Mouse (Mus musculus) macrophage (primary cell): ENCODE results near the gene Adipoq. TPM values are rescaled to one million over a fixed set of nuclear protein-coding genes. Genes with fewer than 3 reads are reported as not detected.
A peak's percentile ranks its signal among the peaks of the same experiment; 100 is the strongest.

Experiments
- H3K27ac ChIP-seq: fragments of 350-480 bp; formaldehyde crosslinking; 2 replicates; pipeline ENCODE4 v1.9.0; 2021
- H3K36me3 ChIP-seq: fragments of 350-480 bp; formaldehyde crosslinking; 2 replicates; pipeline ENCODE4 v1.9.0; 2021; ENCODE audit errors: inconsistent target
- H3K4me3 ChIP-seq: fragments of 350-480 bp; formaldehyde crosslinking; 2 replicates; pipeline ENCODE4 v1.9.0; 2021; ENCODE audit errors: inconsistent target
- H3K79me2 ChIP-seq: fragments of 350-480 bp; formaldehyde crosslinking; 2 replicates; pipeline ENCODE4 v1.9.0; 2021; ENCODE audit errors: inconsistent target
- WGBS: methylation state at CpG from one replicate; pipeline ENCODE4 v1.1.7; 2026; ENCODE audit warnings: inconsistent platforms; ENCODE audit not compliant: missing documents; 5-methylcytosine and 5-hydroxymethylcytosine counted together
- polyA plus RNA-seq: library from polyadenylated mRNA; stranded (reverse); fragments of 250-400 nt; gene quantifications from 3 replicates; pipeline ENCODE4 v1.2.4, GENCODE M21; 2018; ENCODE audit warnings: inconsistent platforms

Gene Adipoq
- polyA plus RNA-seq, 1 experiment from 2014 or later, result not detected

GRCm38 (mm10) chr16:23108943-23109342 is 37.4 kb upstream of the Adipoq start:
- H3K27ac ChIP-seq, result peak overlapping the region; percentile 97
- H3K4me3 ChIP-seq, result peak overlapping the region; percentile 99
- peaks cover 45% of the 10 kb centered on the region for H3K79me2 ChIP-seq
- 8% methylated on average over 5 of the region's 5 CpGs for WGBS
- peaks cover 42% of the 10 kb centered on the region for H3K36me3 ChIP-seq

- Histone ChIP-seq H3K27ac (no peak overlapping the region), H3K4me3 (peak overlapping the region; percentile 99), H3K79me2 (peaks cover 45% of the 10 kb centered on the region), H3K36me3 (peaks cover 47% of the 10 kb centered on the region)
- 38% methylated on average over 5 of the region's 5 CpGs for WGBS
These were observed 36.7 kb upstream of the Adipoq start for GRCm38 (mm10) chr16:23109350-23110280.

GRCm38 (mm10) chr16:23112348-23112747 is 34.0 kb upstream of the Adipoq start:
- Histone ChIP-seq H3K79me2 (peaks cover 45% of the 10 kb centered on the region), H3K36me3 (peaks cover 47% of the 10 kb centered on the region), H3K27ac (no peak overlapping the region), H3K4me3 (no peak overlapping the region)
- 89% methylated on average over 12 of the region's 12 CpGs for WGBS

GRCm38 (mm10) chr16:23112861-23113435 is 33.4 kb upstream of the Adipoq start:
- peaks cover 47% of the 10 kb centered on the region for H3K36me3 ChIP-seq
- H3K4me3 ChIP-seq, result no peak overlapping the region
- H3K79me2 ChIP-seq, result peaks cover 40% of the 10 kb centered on the region
- H3K27ac ChIP-seq, result no peak overlapping the region
- 78% methylated on average over 8 of the region's 9 CpGs for whole genome bisulfite sequencing

GRCm38 (mm10) chr16:23113903-23114302 is 32.4 kb upstream of the Adipoq start:
- Histone ChIP-seq H3K79me2 (peaks cover 31% of the 10 kb centered on the region), H3K27ac (no peak overlapping the region), H3K36me3 (peaks cover 45% of the 10 kb centered on the region), H3K4me3 (no peak overlapping the region)

GRCm38 (mm10) chr16:23114339-23115171 is 31.8 kb upstream of the Adipoq start:
- H3K4me3 ChIP-seq, result no peak overlapping the region
- peaks cover 39% of the 10 kb centered on the region for H3K36me3 ChIP-seq
- 72% methylated on average over 5 of the region's 5 CpGs for WGBS
- H3K27ac ChIP-seq, result no peak overlapping the region
- peaks cover 24% of the 10 kb centered on the region for H3K79me2 ChIP-seq

GRCm38 (mm10) chr16:23115486-23115885 is 30.9 kb upstream of the Adipoq start:
- peaks cover 15% of the 10 kb centered on the region for H3K79me2 ChIP-seq
- H3K27ac ChIP-seq, result no peak overlapping the region
- 87% methylated on average over 3 of the region's 3 CpGs for WGBS
- no peak overlapping the region for H3K4me3 ChIP-seq
- H3K36me3 ChIP-seq, result peaks cover 29% of the 10 kb centered on the region

GRCm38 (mm10) chr16:23117173-23117572 is 29.2 kb upstream of the Adipoq start:
- Histone ChIP-seq H3K36me3 (peaks cover 16% of the 10 kb centered on the region), H3K27ac (no peak overlapping the region), H3K4me3 (no peak overlapping the region), H3K79me2 (no peaks in the 10 kb centered on the region)
- 93% methylated on average over 4 of the region's 4 CpGs for WGBS

- no peak overlapping the region for H3K27ac ChIP-seq
- no peaks in the 10 kb centered on the region for H3K36me3 ChIP-seq
- 100% methylated on average over 3 of the region's 3 CpGs for WGBS
- H3K79me2 ChIP-seq, result peaks cover 11% of the 10 kb centered on the region
- no peak overlapping the region for H3K4me3 ChIP-seq
These were observed 23.9 kb upstream of the Adipoq start for GRCm38 (mm10) chr16:23122446-23122845.

- Histone ChIP-seq H3K4me3 (no peak overlapping the region), H3K79me2 (peaks cover 11% of the 10 kb centered on the region), H3K27ac (no peak overlapping the region), H3K36me3 (no peaks in the 10 kb centered on the region)
- 94% methylated on average over 4 of the region's 4 CpGs for WGBS
These were observed 23.2 kb upstream of the Adipoq start for GRCm38 (mm10) chr16:23123104-23123503.

GRCm38 (mm10) chr16:23124398-23124797 is 21.9 kb upstream of the Adipoq start:
- H3K79me2 ChIP-seq, result peaks cover 11% of the 10 kb centered on the region
- H3K27ac ChIP-seq, result no peak overlapping the region
- H3K4me3 ChIP-seq, result no peak overlapping the region
- 88% methylated on average over 4 of the region's 4 CpGs for WGBS
- no peaks in the 10 kb centered on the region for H3K36me3 ChIP-seq

GRCm38 (mm10) chr16:23127311-23127672 is 19.0 kb upstream of the Adipoq start:
- H3K27ac ChIP-seq, result peak overlapping the region; percentile 87
- WGBS, result 0% methylated on average over 4 of the region's 4 CpGs
- H3K4me3 ChIP-seq, result peak overlapping the region; percentile 83
- no peaks in the 10 kb centered on the region for H3K36me3 ChIP-seq
- H3K79me2 ChIP-seq, result peaks cover 11% of the 10 kb centered on the region

GRCm38 (mm10) chr16:23127673-23128375 is 18.5 kb upstream of the Adipoq start, which contains the start of gene Rfc4:
Gene Rfc4 (minus strand): TSS chr16:23127737.
- under 1% methylated on average over 50 of the region's 51 CpGs for WGBS
- Histone ChIP-seq H3K79me2 (peaks cover 11% of the 10 kb centered on the region), H3K36me3 (no peaks in the 10 kb centered on the region), H3K27ac (peak within 1 kb of the TSS; percentile 87), H3K4me3 (peak within 1 kb of the TSS; percentile 83)

GRCm38 (mm10) chr16:23130303-23130702 is 16.0 kb upstream of the Adipoq start:
- peaks cover 11% of the 10 kb centered on the region for H3K79me2 ChIP-seq
- H3K27ac ChIP-seq, result no peak overlapping the region
- H3K36me3 ChIP-seq, result no peaks in the 10 kb centered on the region
- 93% methylated on average over 3 of the region's 3 CpGs for WGBS
- H3K4me3 ChIP-seq, result no peak overlapping the region
